ENCODE assay signal across 8 mouse cellular contexts in the genomic region with DNA sequence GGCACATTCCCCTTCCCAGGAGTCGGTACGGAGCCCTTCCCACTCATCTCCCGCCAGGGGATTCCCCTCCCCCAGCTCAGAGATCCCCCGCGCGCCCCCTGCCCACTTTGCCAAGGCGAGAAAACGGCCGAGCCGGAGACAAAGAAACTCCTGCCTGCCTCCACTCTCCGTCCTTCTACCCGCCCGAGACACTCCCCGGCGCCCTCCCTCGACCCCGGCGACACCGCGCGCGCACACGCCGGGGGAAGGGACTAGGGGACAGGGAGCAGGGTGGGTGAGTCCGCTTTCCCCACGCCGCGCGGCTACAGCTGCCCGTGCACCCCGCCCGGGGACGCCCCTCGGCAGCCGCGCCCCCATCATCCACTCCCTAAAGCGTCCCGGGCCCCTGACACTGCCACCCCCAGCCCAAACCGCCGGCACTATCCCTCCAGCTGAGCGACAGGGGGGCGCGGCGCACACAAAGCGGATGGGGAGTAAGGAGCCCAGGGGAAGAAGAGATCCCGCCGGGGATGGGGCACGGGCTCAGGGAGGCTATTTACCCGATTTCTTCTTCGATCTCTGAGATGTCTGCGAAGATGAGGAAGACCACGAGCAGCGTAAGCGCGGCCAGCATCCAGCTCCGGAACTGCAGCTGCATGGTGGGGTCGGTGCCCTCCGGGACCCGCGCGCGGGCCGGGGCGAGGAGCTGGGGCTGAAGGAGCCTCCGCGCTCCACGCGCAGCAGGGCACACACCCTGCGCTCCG. TPM values are rescaled to one million over a fixed set of nuclear protein-coding genes. Genes with fewer than 3 reads are reported as not detected.
DNase-seq lines count a peak whose midpoint lies in the region; ATAC-seq and TF ChIP-seq lines count a peak whose summit lies in the region.

No protein-coding gene starts in this region.

- peak overlapping the region; percentile 84 for H3K27ac ChIP-seq in kidney, embryonic 14.5 days (ENCODE audit: low read depth, low read length)
- peak overlapping the region; percentile 86 for H3K27ac ChIP-seq in forebrain, embryonic 11.5 days (ENCODE audit: low read depth, low read length)
- no peak overlapping the region for H3K27ac ChIP-seq in intestine, postnatal 0 days (ENCODE audit: low read depth, low read length)
- peak overlapping the region; percentile 99 for H3K27ac ChIP-seq in midbrain, embryonic 15.5 days

- H3K4me1 ChIP-seq in kidney, embryonic 14.5 days (ENCODE audit: control insufficient read depth, insufficient read depth, low read length), result peaks cover 17% of the 10 kb centered on the region
- peaks cover 4% of the 10 kb centered on the region for H3K4me1 ChIP-seq in forebrain, embryonic 11.5 days (replicated peaks; ENCODE audit: control insufficient read depth, insufficient read depth, low read length)
- 0 out of 2 replicates have a peak, but pooled peaks cover 3% of the 10 kb centered on the region for H3K4me1 ChIP-seq in intestine, postnatal 0 days (replicated peaks; ENCODE audit: control insufficient read depth, insufficient read depth, low read length)
- H3K4me1 ChIP-seq in midbrain, embryonic 15.5 days, result peaks cover 47% of the 10 kb centered on the region

- no peaks in the 10 kb centered on the region for H3K36me3 ChIP-seq in kidney, embryonic 14.5 days (ENCODE audit: control insufficient read depth, insufficient read depth, low read length)
- no peaks in the 10 kb centered on the region for H3K36me3 ChIP-seq in forebrain, embryonic 11.5 days (ENCODE audit: control insufficient read depth, insufficient read depth, low read length)
- no peaks in the 10 kb centered on the region for H3K36me3 ChIP-seq in intestine, postnatal 0 days (ENCODE audit: control insufficient read depth, insufficient read depth)
- no peaks in the 10 kb centered on the region for H3K36me3 ChIP-seq in midbrain, embryonic 15.5 days (replicated peaks)

- H3K4me2 ChIP-seq in kidney, embryonic 14.5 days (replicated peaks; ENCODE audit: low read depth, low read length), result peak overlapping the region; percentile 93
- peak overlapping the region; percentile 44 for H3K4me2 ChIP-seq in forebrain, embryonic 11.5 days (ENCODE audit: low read depth, low read length, severe bottlenecking)
- peak overlapping the region; percentile 91 for H3K4me2 ChIP-seq in intestine, postnatal 0 days (replicated peaks; ENCODE audit: low read depth)
- H3K4me2 ChIP-seq in midbrain, embryonic 15.5 days, result peak overlapping the region; percentile 74

- H3K4me3 ChIP-seq in kidney, embryonic 14.5 days (ENCODE audit: low read length), result peak overlapping the region; percentile 79
- peak overlapping the region; percentile 93 for H3K4me3 ChIP-seq in forebrain, embryonic 11.5 days (ENCODE audit: low read depth, low read length)
- peak overlapping the region; percentile 60 for H3K4me3 ChIP-seq in intestine, postnatal 0 days (ENCODE audit: low read depth, low read length)
- H3K4me3 ChIP-seq in midbrain, embryonic 15.5 days, result peak overlapping the region; percentile 99

- peak overlapping the region; percentile 81 for H3K9ac ChIP-seq in kidney, embryonic 14.5 days (ENCODE audit: low read depth, low read length)
- H3K9ac ChIP-seq in forebrain, embryonic 11.5 days (ENCODE audit: low read length), result peak overlapping the region; percentile 98
- peak overlapping the region; percentile 31 for H3K9ac ChIP-seq in intestine, postnatal 0 days (ENCODE audit: low read depth, low read length)
- peak overlapping the region; percentile 100 for H3K9ac ChIP-seq in midbrain, embryonic 15.5 days

- H3K27me3 ChIP-seq in kidney, embryonic 14.5 days (ENCODE audit: control insufficient read depth, insufficient read depth, low read length), result no peaks in the 10 kb centered on the region; the same call in none of the 2 replicates
- peaks cover 5% of the 10 kb centered on the region; the same call in 1 of the 2 replicates for H3K27me3 ChIP-seq in forebrain, embryonic 11.5 days (ENCODE audit: control insufficient read depth, insufficient read depth, low read length)
- peaks cover 41% of the 10 kb centered on the region for H3K27me3 ChIP-seq in intestine, postnatal 0 days (replicated peaks; ENCODE audit: control insufficient read depth, insufficient read depth, low read length)
- H3K27me3 ChIP-seq in midbrain, embryonic 15.5 days (replicated peaks), result no peaks in the 10 kb centered on the region

- no peak for DNase-seq in kidney, adult 9 months
- peak; percentile 59 for DNase-seq in R1 (ENCODE audit: low read depth, low spot score)
- peak; percentile 82 for DNase-seq in forebrain, embryonic 11.5 days (ENCODE audit: low spot score)
- no peak for DNase-seq in urinary bladder, postnatal 25 days (ENCODE audit: low spot score)
- no peak for DNase-seq in spleen, adult 18-20 months

- WGBS in kidney, embryonic 14.5 days, result under 1% methylated on average over 62 of the region's 70 CpGs
- WGBS in forebrain, embryonic 11.5 days, result under 1% methylated on average over 67 of the region's 70 CpGs
- WGBS in intestine, postnatal 0 days, result under 1% methylated on average over 59 of the region's 70 CpGs
- 2% methylated on average over 68 of the region's 70 CpGs for WGBS in midbrain, embryonic 15.5 days

- H3K9me3 ChIP-seq in kidney, embryonic 14.5 days (ENCODE audit: control insufficient read depth, low read length), result no peaks in the 10 kb centered on the region
- H3K9me3 ChIP-seq in forebrain, embryonic 11.5 days (ENCODE audit: control insufficient read depth, low read length), result no peaks in the 10 kb centered on the region
- H3K9me3 ChIP-seq in intestine, postnatal 0 days (ENCODE audit: control insufficient read depth), result no peaks in the 10 kb centered on the region
- H3K9me3 ChIP-seq in midbrain, embryonic 15.5 days, result no peaks in the 10 kb centered on the region

- ATAC-seq in kidney, embryonic 14.5 days (ENCODE audit: low FRiP score, low TSS enrichment), result peak; percentile 59
- peak; percentile 73 for ATAC-seq in forebrain, embryonic 11.5 days (replicated peaks; ENCODE audit: low FRiP score)
- peak; percentile 22; the same call in 1 of the 2 replicates for ATAC-seq in intestine, postnatal 0 days
- ATAC-seq in midbrain, embryonic 15.5 days (replicated peaks), result peak; percentile 64

- TF ChIP-seq CTCF in intestine, postnatal 0 days (IDR thresholded peaks at IDR 0.05; ENCODE audit: low read depth), result no peak

RNA-seq across cellular contexts. Expression of a gene that starts 0.5 kb away (rescaled TPM):
- polyA plus RNA-seq in kidney, embryonic 14.5 days (2014; fragmentation: Nextera tagmentation; extraction: Ambion mirVana), result 12.6 and 18.7 TPM in 2 replicates
- polyA plus RNA-seq in forebrain, embryonic 11.5 days (2014; fragmentation: Nextera tagmentation; extraction: Ambion mirVana), result 35.8 and 42.0 TPM in 2 replicates
- 0.78 and 1.2 TPM in 2 replicates for polyA plus RNA-seq in intestine, postnatal 0 days (2015; fragmentation: Nextera tagmentation; extraction: Ambion mirVana)
- 110 and 116 TPM in 2 replicates for polyA plus RNA-seq in midbrain, embryonic 15.5 days (2015; fragmentation: Nextera tagmentation; extraction: Ambion mirVana)

Comparison
In these comparisons a context has a peak if more than half of its experiments do, and no peak if none do; other contexts are left out.
1. ATAC-seq: peak in every context shown above with its lines; median percentile 73 in forebrain, embryonic 11.5 days; 64 in midbrain, embryonic 15.5 days; 59 in kidney, embryonic 14.5 days; 22 in intestine, postnatal 0 days.
2. H3K9ac ChIP-seq: peak in every context shown above with its lines; median percentile 100 in midbrain, embryonic 15.5 days; 98 in forebrain, embryonic 11.5 days; 81 in kidney, embryonic 14.5 days; 31 in intestine, postnatal 0 days.
3. DNase-seq: peak in R1 (single experiment) and forebrain, embryonic 11.5 days (single experiment); none in kidney, adult 9 months (single experiment), urinary bladder, postnatal 25 days (single experiment) and spleen, adult 18-20 months (0 of 2).
4. Peak in every context shown above with its lines, with median percentiles within 50 percentile points of each other: H3K4me2 ChIP-seq and H3K4me3 ChIP-seq.